Mouse (Mus musculus) midbrain, embryonic 15.5 days (tissue): ENCODE measurements at regions not wholly inside any gene's neighbourhood (a gene's known extent, or its start where the extent isn't known, plus 50 kb on each side); places are given as distances from the start of the nearest gene placed in this dataset.

Experiments used
- ATAC-seq: fragments of 200-750 bp; cut with Nextera tagmentation; replicated peaks from 2 replicates; pipeline ENCODE4 v1.8.0; 2017; ENCODE audit warnings: moderate TSS enrichment
- H3K27ac ChIP-seq: fragments of 300-500 bp; sonication (generic); 2 replicates; pipeline ENCODE4 v1.5.1; 2015; ENCODE audit warnings: mild to moderate bottlenecking, inconsistent platforms
- H3K27me3 ChIP-seq: fragments of 300-500 bp; sonication (generic); replicated peaks from 2 replicates; pipeline ENCODE4 v1.6.1; 2015; ENCODE audit warnings: inconsistent platforms
- H3K36me3 ChIP-seq: fragments of 300-500 bp; sonication (generic); replicated peaks from 2 replicates; pipeline ENCODE4 v1.6.1; 2015; ENCODE audit warnings: inconsistent platforms
- H3K4me1 ChIP-seq: fragments of 300-500 bp; sonication (generic); 2 replicates; pipeline ENCODE4 v1.6.1; 2015; ENCODE audit warnings: inconsistent platforms
- H3K4me2 ChIP-seq: fragments of 300-500 bp; sonication (generic); 2 replicates; pipeline ENCODE4 v1.6.1; 2015; ENCODE audit warnings: inconsistent platforms, mild to moderate bottlenecking, moderate library complexity
- H3K4me3 ChIP-seq: fragments of 300-500 bp; sonication (generic); 2 replicates; pipeline ENCODE4 v1.5.1; 2015; ENCODE audit warnings: mild to moderate bottlenecking, inconsistent platforms
- H3K9ac ChIP-seq: fragments of 300-500 bp; sonication (generic); 2 replicates; pipeline ENCODE4 v1.6.1; 2015; ENCODE audit warnings: mild to moderate bottlenecking, inconsistent platforms
- H3K9me3 ChIP-seq: fragments of 300-500 bp; sonication (generic); 2 replicates; pipeline ENCODE4 v1.6.1; 2016; ENCODE audit warnings: inconsistent platforms
- WGBS: fragments of 180-500 bp; shearing (Covaris S2); methylation state at CpG from one replicate; pipeline ENCODE4 v1.1.7; 2015; ENCODE audit warnings: mixed read lengths; 5-methylcytosine and 5-hydroxymethylcytosine counted together

DNA sequence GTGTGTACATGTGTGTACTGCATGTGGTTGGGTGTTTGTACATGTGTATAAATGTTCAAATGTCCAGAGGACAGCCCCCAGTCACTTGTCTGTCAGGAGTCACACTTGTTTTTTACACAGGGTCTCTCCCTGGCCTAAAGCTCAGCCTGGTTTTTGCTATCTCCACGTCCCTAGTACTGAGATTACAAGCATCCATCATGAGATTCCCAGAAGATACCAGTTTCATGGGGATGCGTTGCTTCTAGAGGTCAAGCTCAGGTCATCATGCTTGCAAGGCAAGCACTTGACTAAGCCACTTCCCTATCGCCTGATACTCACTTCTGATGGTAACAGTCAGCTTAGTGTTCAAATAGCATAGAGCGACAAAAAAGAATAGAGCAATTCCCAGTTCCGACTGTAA, 244.1 kb upstream of the Jmjd1c start:
- Histone ChIP-seq H3K36me3 (no peaks in the 10 kb centered on the region), H3K9me3 (no peaks in the 10 kb centered on the region), H3K9ac (no peak overlapping the region), H3K27me3 (no peaks in the 10 kb centered on the region), H3K27ac (no peak overlapping the region), H3K4me3 (no peak overlapping the region), H3K4me1 (no peaks in the 10 kb centered on the region), H3K4me2 (no peak overlapping the region)
- ATAC-seq = no peak
- WGBS = 85% methylated on average over 5 of the region's 5 CpGs

DNA sequence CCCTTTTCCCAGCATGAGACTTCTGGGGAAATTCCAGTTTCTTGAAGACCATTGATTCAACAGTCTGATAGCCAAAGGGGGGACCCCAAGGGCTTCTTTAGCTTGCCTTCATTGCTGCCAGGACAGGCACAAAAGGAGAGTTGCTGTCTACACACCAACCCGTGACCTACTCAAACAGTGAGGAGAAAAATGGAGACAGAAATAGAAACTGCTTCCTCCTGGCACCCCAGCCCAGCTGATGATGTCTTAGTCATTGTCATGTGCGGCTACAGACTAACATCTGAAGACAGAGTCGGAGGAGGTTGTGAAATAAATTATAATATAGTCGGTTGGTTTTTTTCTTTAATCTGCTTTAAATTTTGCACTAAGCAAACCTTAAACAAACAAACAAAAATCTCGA, 243.2 kb upstream of the Jmjd1c start:
- Histone ChIP-seq H3K4me3 (no peak overlapping the region), H3K27me3 (no peaks in the 10 kb centered on the region), H3K4me2 (no peak overlapping the region), H3K27ac (no peak overlapping the region), H3K4me1 (no peaks in the 10 kb centered on the region), H3K36me3 (no peaks in the 10 kb centered on the region), H3K9me3 (no peaks in the 10 kb centered on the region), H3K9ac (no peak overlapping the region)
- ATAC-seq = peak; percentile 14; the same call in 1 of the 2 replicates
- WGBS = 57% methylated on average over 5 of the region's 5 CpGs

DNA sequence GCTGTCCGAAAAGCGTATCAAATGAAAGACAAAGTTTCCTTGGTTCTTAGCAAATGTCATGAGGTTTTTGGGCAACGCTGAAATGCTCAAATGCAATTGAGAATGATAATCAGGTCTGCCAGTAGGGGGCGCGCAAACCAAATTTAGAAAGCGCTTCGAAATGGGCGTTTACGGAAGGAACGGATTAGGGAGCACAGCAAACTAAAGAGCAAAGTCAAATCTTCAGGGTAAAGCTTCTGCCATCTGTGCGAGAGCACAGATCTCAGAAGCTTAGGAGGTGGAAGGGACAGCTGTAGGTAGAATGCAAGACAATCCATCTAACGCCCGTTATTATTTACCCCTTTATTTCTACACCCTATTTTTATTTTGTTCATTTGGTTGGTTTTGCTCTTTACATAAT, 242.7 kb upstream of the Jmjd1c start:
- WGBS = 8% methylated on average over 13 of the region's 13 CpGs
- Histone ChIP-seq H3K4me3 (no peak overlapping the region), H3K9ac (no peak overlapping the region), H3K9me3 (no peaks in the 10 kb centered on the region), H3K27me3 (no peaks in the 10 kb centered on the region), H3K4me2 (peak overlapping the region; percentile 27; the same call in 1 of the 2 replicates), H3K27ac (no peak overlapping the region), H3K4me1 (no peaks in the 10 kb centered on the region), H3K36me3 (no peaks in the 10 kb centered on the region)
- peak; percentile 66 for ATAC-seq

- 91% methylated on average over 9 of the region's 9 CpGs for WGBS
Measured at GRCm38 (mm10) chr10:66854895-66855294, 241.0 kb upstream of the Jmjd1c start.

GRCm38 (mm10) chr10:66857330-66857729, 238.6 kb upstream of the Jmjd1c start:
- Histone ChIP-seq H3K4me3 (no peak overlapping the region), H3K4me1 (no peaks in the 10 kb centered on the region), H3K27me3 (no peaks in the 10 kb centered on the region), H3K9ac (no peak overlapping the region), H3K27ac (no peak overlapping the region), H3K36me3 (no peaks in the 10 kb centered on the region), H3K9me3 (no peaks in the 10 kb centered on the region), H3K4me2 (no peak overlapping the region)
- WGBS = 84% methylated on average over 7 of the region's 7 CpGs
- no peak for ATAC-seq

More at GRCm38 (mm10) chr10:66854895-66855294, 241.0 kb upstream of the Jmjd1c start:
- H3K9me3 ChIP-seq = no peaks in the 10 kb centered on the region
- H3K9ac ChIP-seq = no peak overlapping the region
- no peak for ATAC-seq
- no peak overlapping the region for H3K4me3 ChIP-seq
- H3K36me3 ChIP-seq = no peaks in the 10 kb centered on the region
- H3K4me1 ChIP-seq = no peaks in the 10 kb centered on the region
- H3K27ac ChIP-seq = no peak overlapping the region
- H3K4me2 ChIP-seq = no peak overlapping the region
- H3K27me3 ChIP-seq = no peaks in the 10 kb centered on the region

- Histone ChIP-seq H3K27ac (no peak overlapping the region), H3K9me3 (no peaks in the 10 kb centered on the region), H3K4me3 (no peak overlapping the region), H3K4me2 (no peak overlapping the region), H3K4me1 (no peaks in the 10 kb centered on the region), H3K9ac (no peak overlapping the region), H3K36me3 (no peaks in the 10 kb centered on the region), H3K27me3 (no peaks in the 10 kb centered on the region)
- 81% methylated on average over 1 of the region's 1 CpGs for WGBS
- no peak for ATAC-seq
Measured at GRCm38 (mm10) chr10:66861421-66861820, 234.5 kb upstream of the Jmjd1c start.

GRCm38 (mm10) chr10:66864161-66864862, 231.6 kb upstream of the Jmjd1c start:
- no peak for ATAC-seq
- Histone ChIP-seq H3K9me3 (no peaks in the 10 kb centered on the region), H3K27me3 (no peaks in the 10 kb centered on the region), H3K4me3 (no peak overlapping the region), H3K36me3 (no peaks in the 10 kb centered on the region), H3K9ac (no peak overlapping the region), H3K4me2 (no peak overlapping the region), H3K27ac (no peak overlapping the region), H3K4me1 (no peaks in the 10 kb centered on the region)
- 73% methylated on average over 14 of the region's 14 CpGs for WGBS

- Histone ChIP-seq H3K4me2 (no peak overlapping the region), H3K27me3 (no peaks in the 10 kb centered on the region), H3K27ac (no peak overlapping the region), H3K9ac (no peak overlapping the region), H3K36me3 (no peaks in the 10 kb centered on the region), H3K4me1 (no peaks in the 10 kb centered on the region), H3K4me3 (no peak overlapping the region), H3K9me3 (no peaks in the 10 kb centered on the region)
- no peak for ATAC-seq
- 87% methylated on average over 10 of the region's 10 CpGs for WGBS
Measured at GRCm38 (mm10) chr10:66865010-66865582, 230.8 kb upstream of the Jmjd1c start.

- Histone ChIP-seq H3K9ac (no peak overlapping the region), H3K36me3 (no peaks in the 10 kb centered on the region), H3K27me3 (no peaks in the 10 kb centered on the region), H3K4me2 (no peak overlapping the region), H3K4me3 (no peak overlapping the region), H3K9me3 (no peaks in the 10 kb centered on the region), H3K27ac (no peak overlapping the region), H3K4me1 (no peaks in the 10 kb centered on the region)
- 75% methylated on average over 4 of the region's 4 CpGs for WGBS
- no peak for ATAC-seq
Measured at GRCm38 (mm10) chr10:66871133-66871664, 224.7 kb upstream of the Jmjd1c start.

DNA sequence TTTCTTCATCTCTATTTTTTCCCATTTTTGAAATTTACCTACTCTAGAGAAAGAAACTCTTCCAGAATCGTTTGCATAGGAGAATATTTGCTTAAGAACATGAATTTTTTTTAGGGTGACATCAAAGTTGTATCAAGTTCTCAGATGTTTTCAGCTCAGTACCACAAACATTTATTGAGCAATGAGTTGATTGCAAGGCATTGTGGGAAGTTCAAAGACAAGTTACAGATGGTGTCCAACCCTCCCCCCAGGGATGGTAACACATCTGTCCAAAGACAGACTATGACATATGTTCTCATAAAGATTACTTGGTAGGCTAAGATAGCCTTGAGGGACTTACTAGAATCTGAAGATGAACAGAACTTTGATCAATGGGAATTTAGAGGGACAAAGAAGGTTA, 224.3 kb upstream of the Jmjd1c start:
- H3K27me3 ChIP-seq = no peaks in the 10 kb centered on the region
- H3K4me3 ChIP-seq = no peak overlapping the region
- WGBS = 56% methylated on average over 1 of the region's 1 CpGs
- no peaks in the 10 kb centered on the region for H3K9me3 ChIP-seq
- H3K4me2 ChIP-seq = no peak overlapping the region
- no peak for ATAC-seq
- H3K27ac ChIP-seq = no peak overlapping the region
- no peaks in the 10 kb centered on the region for H3K36me3 ChIP-seq
- no peaks in the 10 kb centered on the region for H3K4me1 ChIP-seq
- no peak overlapping the region for H3K9ac ChIP-seq

GRCm38 (mm10) chr10:66873468-66873867, 222.5 kb upstream of the Jmjd1c start:
- ATAC-seq = no peak
- no peaks in the 10 kb centered on the region for H3K36me3 ChIP-seq
- WGBS = 95% methylated on average over 4 of the region's 4 CpGs
- no peaks in the 10 kb centered on the region for H3K9me3 ChIP-seq
- no peak overlapping the region for H3K27ac ChIP-seq
- no peaks in the 10 kb centered on the region for H3K27me3 ChIP-seq
- no peak overlapping the region for H3K4me3 ChIP-seq
- no peak overlapping the region for H3K9ac ChIP-seq
- no peak overlapping the region for H3K4me2 ChIP-seq
- no peaks in the 10 kb centered on the region for H3K4me1 ChIP-seq

DNA sequence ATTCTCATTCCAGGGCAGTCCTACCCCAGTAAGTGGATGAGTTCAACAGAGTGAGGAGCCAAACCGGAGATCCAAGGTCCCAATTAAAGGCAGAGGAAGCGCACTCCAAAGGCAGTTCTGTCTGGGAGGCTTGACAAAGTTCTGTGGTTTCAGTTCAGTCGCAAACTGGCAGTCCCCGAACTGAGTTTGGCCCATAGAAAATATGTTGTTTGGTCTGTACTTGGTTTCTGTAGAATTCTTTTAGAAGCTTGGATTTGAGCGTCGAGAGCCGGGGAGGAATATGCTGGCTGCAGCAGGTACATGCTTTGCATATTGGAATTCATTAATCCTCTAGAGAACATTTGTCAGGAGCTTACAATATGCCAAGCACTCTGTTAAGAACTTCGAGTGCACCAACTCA, 216.9 kb upstream of the Jmjd1c start:
- Histone ChIP-seq H3K4me3 (no peak overlapping the region), H3K9ac (no peak overlapping the region), H3K4me2 (no peak overlapping the region), H3K27me3 (no peaks in the 10 kb centered on the region), H3K36me3 (no peaks in the 10 kb centered on the region), H3K9me3 (no peaks in the 10 kb centered on the region), H3K27ac (no peak overlapping the region), H3K4me1 (no peaks in the 10 kb centered on the region)
- no peak for ATAC-seq
- 75% methylated on average over 8 of the region's 8 CpGs for WGBS

DNA sequence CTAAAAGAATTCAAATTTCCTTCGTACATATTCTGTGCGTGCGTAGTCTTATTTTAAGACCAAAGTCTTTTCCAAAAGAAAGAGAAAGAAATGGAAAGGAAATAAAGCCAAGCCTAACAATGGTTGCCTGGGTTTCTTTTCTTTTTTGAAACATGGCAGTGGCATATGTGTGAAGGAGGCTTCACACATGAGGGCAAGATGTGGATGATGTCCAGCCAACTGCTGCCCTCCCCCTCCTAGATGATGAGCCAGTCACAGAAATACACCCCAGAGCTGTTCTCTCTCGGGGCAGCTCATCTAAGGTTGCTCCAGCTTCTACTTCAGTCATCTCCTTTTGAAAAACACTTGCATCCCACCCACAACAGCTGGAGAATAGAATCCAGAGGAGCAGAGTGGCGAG, 213.1 kb upstream of the Jmjd1c start:
- Histone ChIP-seq H3K4me1 (no peaks in the 10 kb centered on the region), H3K9ac (no peak overlapping the region), H3K36me3 (no peaks in the 10 kb centered on the region), H3K4me3 (no peak overlapping the region), H3K27ac (no peak overlapping the region), H3K4me2 (no peak overlapping the region), H3K9me3 (no peaks in the 10 kb centered on the region), H3K27me3 (no peaks in the 10 kb centered on the region)
- ATAC-seq = no peak
- 82% methylated on average over 5 of the region's 5 CpGs for WGBS
